Mouse (Mus musculus) granulocyte monocyte progenitor cell, adult 5-6 weeks (primary cell): ENCODE data around the gene Nt5c3b. TPM values are rescaled to one million over a fixed set of nuclear protein-coding genes. Genes with fewer than 3 reads are reported as not detected.
A peak's percentile ranks its signal among the peaks of the same experiment; 100 is the strongest.

Source experiments
- ATAC-seq: replicated peaks from 2 replicates; pipeline ENCODE4 v1.8.0; 2016; ENCODE audit warnings: mild to moderate bottlenecking, moderate TSS enrichment, inconsistent platforms; ENCODE audit not compliant: poor library complexity, severe bottlenecking
- total RNA-seq, 2 experiments: library from RNA; stranded (forward) in 1 of 2; stranded (reverse) in 1 of 2; fragments of 200-712, 200-1000 nt in 1 of 2; fragments of >200 nt in 1 of 2; fragmentation: Nextera tagmentation in 1 of 2; gene quantifications; 2 replicates each; pipeline ENCODE4 v1.2.3; 2014 to 2017

Nt5c3b gene
- total RNA-seq, 2 experiments from 2014 or later = 23.3 to 50.7 TPM

DNA sequence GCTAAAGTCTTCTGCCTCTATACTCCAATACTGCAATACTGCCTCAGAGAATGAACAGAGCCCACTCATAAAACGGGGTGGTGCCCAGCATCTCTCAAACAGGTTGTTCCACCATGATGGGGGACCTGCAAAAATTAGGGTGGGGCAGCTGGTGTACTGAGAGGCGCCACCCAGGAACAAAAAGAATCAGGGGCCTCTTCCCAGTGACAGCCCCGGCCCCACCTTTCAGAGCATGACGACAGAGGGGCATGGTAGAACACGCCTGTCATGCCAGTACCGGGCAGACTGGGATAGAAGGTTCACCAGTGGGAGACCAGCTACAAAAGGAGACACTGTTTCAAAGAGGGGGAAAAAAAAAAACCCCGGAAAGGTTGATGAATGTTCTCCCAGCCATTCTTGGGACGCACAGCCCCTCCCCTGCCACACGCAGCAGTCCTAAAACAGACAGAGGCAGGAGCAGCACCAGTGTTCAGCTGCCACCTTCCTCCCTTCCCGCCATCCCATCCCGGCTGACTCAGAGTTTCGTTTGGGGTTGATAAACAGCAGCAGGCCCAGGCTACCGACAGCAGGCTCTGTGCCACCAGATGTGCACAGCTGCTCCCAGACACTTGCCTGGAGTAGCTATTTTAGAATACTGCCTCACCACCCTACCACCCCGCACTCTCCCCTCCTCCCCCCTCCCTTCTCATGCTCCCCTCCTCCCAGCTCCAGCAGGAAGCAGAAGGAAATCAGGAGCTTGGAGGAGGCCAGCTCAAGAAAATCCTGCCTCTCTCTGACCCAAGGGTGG is 53.8 kb downstream of the Nt5c3b start:
- ATAC-seq = no peak

- ATAC-seq = no peak
Observed at GRCm38 (mm10) chr11:100387111-100387510, 54.5 kb downstream of the Nt5c3b start.

DNA sequence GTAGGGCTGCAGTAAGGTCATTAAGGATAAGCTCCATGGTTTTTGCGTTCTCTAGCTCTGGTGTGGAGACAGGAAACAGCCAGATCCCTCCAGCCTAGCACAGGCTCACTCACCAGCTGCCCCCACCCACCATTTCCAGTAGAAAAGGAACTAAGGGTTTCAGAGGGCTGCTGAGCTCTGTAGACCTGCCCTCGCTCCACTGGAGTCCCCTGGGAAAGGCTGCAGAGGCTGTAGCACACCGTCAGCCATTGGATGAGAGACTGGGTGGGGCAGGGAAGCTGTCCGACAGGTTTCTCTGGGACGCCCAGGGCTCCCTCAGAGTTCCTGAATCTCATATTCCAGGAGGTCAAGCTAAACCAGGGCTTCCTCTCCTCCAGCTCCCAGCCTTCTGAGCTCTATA is 55.0 kb downstream of the Nt5c3b start:
- ATAC-seq = no peak

- ATAC-seq = no peak
Observed at GRCm38 (mm10) chr11:100385016-100385415, 56.6 kb downstream of the Nt5c3b start.

- ATAC-seq = no peak
Observed at GRCm38 (mm10) chr11:100382682-100383081, 58.9 kb downstream of the Nt5c3b start.

DNA sequence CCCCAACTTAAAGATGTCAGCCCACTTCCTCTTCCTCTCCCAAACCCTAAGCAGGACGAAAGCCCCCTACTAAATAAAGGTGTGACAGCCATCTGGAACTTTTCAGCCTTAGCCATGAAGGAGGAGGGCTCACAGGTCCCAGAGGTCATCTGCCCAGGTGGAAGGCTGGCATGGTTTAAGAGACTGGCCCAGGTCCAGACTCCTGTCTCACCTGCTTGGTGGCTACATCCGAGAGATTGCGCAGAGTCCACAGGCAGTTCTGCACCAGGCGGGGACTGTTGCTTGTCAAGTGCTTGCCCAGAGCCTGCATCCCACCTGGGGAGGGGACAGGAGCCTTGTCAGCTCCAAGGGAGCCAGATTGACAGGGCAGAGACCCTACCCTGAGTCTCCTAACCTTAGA is 62.3 kb downstream of the Nt5c3b start:
- no peak for ATAC-seq

- peak; percentile 68 for ATAC-seq
Observed at GRCm38 (mm10) chr11:100378446-100378845, 63.2 kb downstream of the Nt5c3b start.

DNA sequence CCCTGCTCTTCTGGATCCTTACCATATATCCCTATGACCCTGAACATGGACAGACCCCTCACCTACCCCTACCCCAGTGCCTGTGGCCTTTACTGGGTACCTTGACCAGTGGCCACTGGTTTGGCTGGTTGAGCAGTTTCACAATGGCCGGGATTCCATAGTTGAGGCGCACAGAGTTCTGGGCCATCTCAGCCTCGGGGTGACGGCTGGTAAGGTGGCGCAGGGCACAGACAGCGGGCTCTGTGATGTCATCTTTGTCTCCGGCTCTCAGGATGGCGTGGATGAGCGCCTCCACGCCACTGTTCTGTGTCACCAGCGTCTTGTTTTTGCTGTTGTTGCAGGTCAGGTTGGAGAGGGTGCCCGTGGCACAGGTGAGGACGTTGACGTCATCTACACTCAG is 63.6 kb downstream of the Nt5c3b start:
- ATAC-seq = no peak

DNA sequence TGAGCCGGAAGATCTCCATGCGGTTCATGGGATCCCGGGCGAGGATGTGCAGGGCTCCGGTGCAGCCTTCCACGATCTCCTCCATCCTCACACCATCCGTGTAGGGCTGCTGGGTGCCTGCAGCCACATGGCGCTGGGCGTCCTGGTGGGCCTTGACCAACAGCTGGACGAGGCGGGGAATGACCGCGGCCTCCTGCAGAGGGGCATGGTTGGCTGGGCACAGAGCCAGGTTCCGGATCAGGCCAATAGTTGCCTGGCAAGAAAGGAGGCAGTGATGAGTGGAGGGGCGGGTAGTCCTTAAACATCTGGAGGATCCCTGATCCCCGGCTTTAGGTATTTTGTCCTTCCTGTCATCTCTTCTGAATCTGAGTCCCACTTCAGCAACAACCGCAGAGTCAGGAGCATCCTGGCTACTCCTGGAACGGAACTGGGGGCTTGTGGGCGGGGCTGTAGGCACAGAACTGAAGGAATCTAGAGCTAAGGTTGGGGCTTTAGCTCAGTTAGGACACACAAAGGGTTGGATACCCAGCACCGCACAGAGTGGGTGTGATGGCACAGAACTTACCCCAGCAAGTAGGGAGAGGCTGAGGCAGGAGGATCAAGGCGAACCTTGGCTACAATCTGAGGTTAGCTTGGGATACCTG is 64.7 kb downstream of the Nt5c3b start:
- ATAC-seq = no peak

DNA sequence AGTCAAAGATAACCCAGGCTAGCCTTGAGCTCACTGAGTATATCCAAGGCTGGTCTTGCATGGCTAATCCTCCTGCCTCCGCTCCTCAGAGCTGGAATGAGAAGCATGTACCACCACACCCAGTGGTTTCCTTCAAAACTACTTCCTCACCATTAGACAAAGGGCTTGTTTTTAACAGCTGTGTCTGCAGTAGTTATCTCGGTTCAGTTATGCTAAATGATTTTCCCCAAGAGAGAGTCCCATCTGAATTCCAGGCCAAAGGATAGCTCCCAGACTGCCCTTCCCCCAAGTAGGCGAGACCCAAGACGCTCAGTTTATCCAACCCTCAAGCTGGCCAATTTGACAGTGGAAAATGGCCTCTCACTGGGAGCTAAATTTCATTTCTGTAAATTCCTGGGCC is 65.6 kb downstream of the Nt5c3b start:
- ATAC-seq = no peak

GRCm38 (mm10) chr11:100375127-100375526 is 66.5 kb downstream of the Nt5c3b start:
- no peak for ATAC-seq

Other genes with a start within 250 kb of the Nt5c3b start
- not detected in 2 replicates for gene Krt9, start 248.6 kb downstream of the Nt5c3b start, total RNA-seq (2014; fragmentation: Nextera tagmentation)
- not detected in 2 replicates for gene Krt9, start 248.6 kb downstream of the Nt5c3b start, total RNA-seq (2017)
- not detected in 2 replicates for gene Krt14, start 234.3 kb downstream of the Nt5c3b start, total RNA-seq (2014; fragmentation: Nextera tagmentation)
- gene Krt14, start 234.3 kb downstream of the Nt5c3b start, total RNA-seq (2017) = not detected in 2 replicates
- not detected in 2 replicates for gene Krt16, start 192.9 kb downstream of the Nt5c3b start, total RNA-seq (2014; fragmentation: Nextera tagmentation)
- gene Krt16, start 192.9 kb downstream of the Nt5c3b start, total RNA-seq (2017) = not detected in 2 replicates
- gene Krt17, start 180.8 kb downstream of the Nt5c3b start, total RNA-seq (2014; fragmentation: Nextera tagmentation) = not detected in 2 replicates
- not detected in 2 replicates for gene Krt17, start 180.8 kb downstream of the Nt5c3b start, total RNA-seq (2017)
- not detected in 2 replicates for gene Krt42, start 171.9 kb downstream of the Nt5c3b start, total RNA-seq (2014; fragmentation: Nextera tagmentation)
- gene Krt42, start 171.9 kb downstream of the Nt5c3b start, total RNA-seq (2017) = not detected in 2 replicates
- gene Eif1, start 121.9 kb downstream of the Nt5c3b start, total RNA-seq (2014; fragmentation: Nextera tagmentation) = 716 and 727 TPM in 2 replicates
- 109 and 139 TPM in 2 replicates for gene Eif1, start 121.9 kb downstream of the Nt5c3b start, total RNA-seq (2017)
- not detected in 2 replicates for gene Gast, start 107.4 kb downstream of the Nt5c3b start, total RNA-seq (2014; fragmentation: Nextera tagmentation)
- not detected in 2 replicates for gene Gast, start 107.4 kb downstream of the Nt5c3b start, total RNA-seq (2017)
- gene Hap1, start 85.7 kb downstream of the Nt5c3b start, total RNA-seq (2014; fragmentation: Nextera tagmentation) = not detected in 2 replicates
- gene Hap1, start 85.7 kb downstream of the Nt5c3b start, total RNA-seq (2017) = not detected in 2 replicates
- gene Jup, start 44.0 kb downstream of the Nt5c3b start, total RNA-seq (2014; fragmentation: Nextera tagmentation) = 4.8 and 6.7 TPM in 2 replicates
- 1.4 and 4.2 TPM in 2 replicates for gene Jup, start 44.0 kb downstream of the Nt5c3b start, total RNA-seq (2017)
- not detected in 2 replicates for gene P3h4, start 27.0 kb downstream of the Nt5c3b start, total RNA-seq (2014; fragmentation: Nextera tagmentation)
- gene P3h4, start 27.0 kb downstream of the Nt5c3b start, total RNA-seq (2017) = 0.26 TPM in 1 of 2 replicates, not detected in the other
- gene Fkbp10, start 26.1 kb downstream of the Nt5c3b start, total RNA-seq (2014; fragmentation: Nextera tagmentation) = not detected in 2 replicates
- not detected in 2 replicates for gene Fkbp10, start 26.1 kb downstream of the Nt5c3b start, total RNA-seq (2017)
- gene Klhl10, start 109 bp upstream of the Nt5c3b start, total RNA-seq (2014; fragmentation: Nextera tagmentation) = not detected in 2 replicates
- gene Klhl10, start 109 bp upstream of the Nt5c3b start, total RNA-seq (2017) = not detected in 2 replicates
- 7.0 and 10.1 TPM in 2 replicates for gene Klhl11, start 30.9 kb upstream of the Nt5c3b start, total RNA-seq (2014; fragmentation: Nextera tagmentation)
- gene Klhl11, start 30.9 kb upstream of the Nt5c3b start, total RNA-seq (2017) = 16.7 and 21.3 TPM in 2 replicates
- gene Acly, start 86.2 kb upstream of the Nt5c3b start, total RNA-seq (2014; fragmentation: Nextera tagmentation) = 93.5 and 98.0 TPM in 2 replicates
- gene Acly, start 86.2 kb upstream of the Nt5c3b start, total RNA-seq (2017) = 101 and 107 TPM in 2 replicates
- gene Ttc25, start 103.8 kb upstream of the Nt5c3b start, total RNA-seq (2014; fragmentation: Nextera tagmentation) = 3.7 TPM in 1 of 2 replicates, not detected in the other
- gene Ttc25, start 103.8 kb upstream of the Nt5c3b start, total RNA-seq (2017) = 0.31 TPM in 1 of 2 replicates, not detected in the other
- gene Cnp, start 133.1 kb upstream of the Nt5c3b start, total RNA-seq (2014; fragmentation: Nextera tagmentation) = 27.9 and 31.0 TPM in 2 replicates
- 16.2 and 20.9 TPM in 2 replicates for gene Cnp, start 133.1 kb upstream of the Nt5c3b start, total RNA-seq (2017)
- 30.0 and 34.2 TPM in 2 replicates for gene Nkiras2, start 177.4 kb upstream of the Nt5c3b start, total RNA-seq (2014; fragmentation: Nextera tagmentation)
- 14.2 and 16.9 TPM in 2 replicates for gene Nkiras2, start 177.4 kb upstream of the Nt5c3b start, total RNA-seq (2017)
- gene Dnajc7, start 178.4 kb upstream of the Nt5c3b start, total RNA-seq (2014; fragmentation: Nextera tagmentation) = 80.5 and 129 TPM in 2 replicates
- 90.1 and 115 TPM in 2 replicates for gene Dnajc7, start 178.4 kb upstream of the Nt5c3b start, total RNA-seq (2017)